Mouse (Mus musculus) left cerebral cortex, adult 18-20 months (tissue): ENCODE data around the gene Clec12b. TPM values are rescaled to one million over a fixed set of nuclear protein-coding genes. Genes with fewer than 3 reads are reported as not detected.
"Not testable (repeated sequence)": the region's sequence is repeated elsewhere in the genome, so short reads cannot be mapped to it uniquely, and the experiment has no call there.

Experiments used
- DNase-seq, 2 experiments: peaks; one replicate each; pipeline ENCODE4 v3.0.0; 2021 to 2022; ENCODE audit warnings: low spot score in 2 of 2, mixed read lengths in 1 of 2
- total RNA-seq, 2 experiments: library from RNA; stranded (reverse); gene quantifications; 2 replicates each; pipeline ENCODE4 v1.2.3; 2021

Clec12b gene
- total RNA-seq, 2 experiments from 2014 or later = not detected

GRCm38 (mm10) chr6:129374937-129375471 is 10.7 kb downstream of the Clec12b start:
- no peak for DNase-seq

DNA sequence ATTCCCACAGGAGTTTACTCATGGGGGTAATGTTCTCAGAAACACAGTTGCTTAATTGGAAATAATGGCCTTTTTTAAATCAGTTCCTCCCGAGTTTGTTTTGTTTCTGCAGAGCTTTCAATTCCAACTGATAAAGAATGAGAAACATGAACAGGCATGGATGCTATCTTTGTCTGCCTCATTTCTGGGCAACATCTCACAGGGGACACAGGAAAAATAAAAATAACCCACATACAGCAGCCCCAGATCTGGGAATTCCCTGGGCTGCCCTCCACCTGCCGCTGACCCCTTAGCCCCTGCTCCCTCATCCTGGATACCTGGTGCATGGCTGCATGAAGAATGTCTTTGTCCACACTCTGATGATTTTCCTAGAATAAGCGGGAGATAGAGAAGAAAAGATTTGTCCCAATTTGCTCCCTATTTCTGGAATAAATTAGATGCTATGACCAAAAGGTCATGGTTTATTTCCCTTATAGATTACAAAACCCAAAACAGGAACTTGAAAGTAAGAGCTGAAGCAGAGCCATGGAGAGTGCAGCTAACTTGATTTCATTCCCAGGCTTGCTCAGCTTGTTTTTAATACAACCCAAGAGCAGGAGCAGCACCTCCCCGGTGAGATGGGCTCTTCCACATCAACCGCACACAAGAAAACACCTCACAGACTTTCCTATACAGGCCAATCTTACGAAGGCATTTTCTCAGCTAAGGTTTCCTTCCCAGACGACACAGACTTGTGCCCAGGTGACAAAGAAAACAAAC is 16.1 kb downstream of the Clec12b start:
- no peak for DNase-seq

- peak; percentile 23 to 54 for DNase-seq
These were observed 19.7 kb downstream of the Clec12b start for GRCm38 (mm10) chr6:129365959-129366359.

DNA sequence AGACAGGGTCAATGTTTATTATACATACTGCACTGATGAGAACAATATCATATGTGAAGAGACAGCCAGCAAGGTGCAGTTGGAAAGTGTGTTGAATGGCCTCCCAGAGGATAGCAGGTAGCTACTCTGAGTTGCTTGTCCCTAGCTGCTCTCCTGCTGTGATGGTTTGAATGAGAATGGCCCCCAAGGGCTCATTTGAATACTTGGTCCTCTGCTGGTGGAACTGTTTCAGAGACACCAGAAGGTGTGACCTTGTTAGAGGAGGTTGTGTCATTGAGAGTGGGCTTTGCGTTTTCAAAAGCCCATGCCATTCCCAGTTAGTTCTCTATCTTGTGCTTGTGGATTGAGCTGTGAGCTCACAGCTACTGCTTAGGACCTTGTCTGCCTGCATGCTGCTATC is 21.7 kb downstream of the Clec12b start:
- DNase-seq = no peak

- DNase-seq = no peak
These were observed 26.2 kb downstream of the Clec12b start for GRCm38 (mm10) chr6:129359515-129359914.

DNA sequence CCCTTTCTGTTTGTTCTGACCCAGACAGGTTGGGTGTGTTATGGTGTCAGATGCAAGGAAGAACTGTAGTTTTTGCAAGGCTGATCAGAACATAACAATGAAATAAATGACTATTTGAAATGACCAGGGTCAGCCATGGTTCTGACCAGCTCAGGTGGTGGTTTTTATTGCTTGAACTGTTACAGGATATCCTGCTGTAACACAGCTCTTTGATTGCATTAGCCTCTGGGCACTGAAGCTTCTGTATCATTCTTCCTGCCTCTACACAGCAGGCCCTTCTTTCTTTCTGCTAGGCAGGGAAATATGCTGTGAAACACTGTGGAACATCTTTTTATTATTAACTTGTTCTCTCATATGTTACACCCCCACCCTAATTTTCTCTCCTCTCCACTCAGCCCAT is 29.2 kb downstream of the Clec12b start:
- DNase-seq = no peak

DNA sequence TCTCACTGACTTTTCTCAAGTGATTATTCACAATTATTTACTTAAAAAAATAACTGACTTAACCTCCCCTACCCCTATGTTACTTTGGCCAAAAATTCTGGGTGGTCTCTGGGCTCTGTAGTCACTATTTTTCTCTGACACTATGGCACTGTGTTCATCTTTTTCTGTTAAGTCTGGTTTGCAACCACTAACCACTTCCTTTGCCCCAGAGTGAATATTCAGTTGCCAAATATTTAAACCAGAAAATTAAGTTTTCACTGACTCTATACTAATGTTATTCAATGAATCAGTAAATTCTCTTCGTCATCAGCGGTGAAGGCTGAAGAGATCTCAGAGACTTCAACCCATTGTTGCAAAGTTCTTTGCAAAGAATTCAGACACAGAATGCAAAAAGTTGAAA is 29.9 kb downstream of the Clec12b start:
- no peak for DNase-seq

GRCm38 (mm10) chr6:129351091-129351490 is 34.6 kb downstream of the Clec12b start:
- DNase-seq = no peak

DNA sequence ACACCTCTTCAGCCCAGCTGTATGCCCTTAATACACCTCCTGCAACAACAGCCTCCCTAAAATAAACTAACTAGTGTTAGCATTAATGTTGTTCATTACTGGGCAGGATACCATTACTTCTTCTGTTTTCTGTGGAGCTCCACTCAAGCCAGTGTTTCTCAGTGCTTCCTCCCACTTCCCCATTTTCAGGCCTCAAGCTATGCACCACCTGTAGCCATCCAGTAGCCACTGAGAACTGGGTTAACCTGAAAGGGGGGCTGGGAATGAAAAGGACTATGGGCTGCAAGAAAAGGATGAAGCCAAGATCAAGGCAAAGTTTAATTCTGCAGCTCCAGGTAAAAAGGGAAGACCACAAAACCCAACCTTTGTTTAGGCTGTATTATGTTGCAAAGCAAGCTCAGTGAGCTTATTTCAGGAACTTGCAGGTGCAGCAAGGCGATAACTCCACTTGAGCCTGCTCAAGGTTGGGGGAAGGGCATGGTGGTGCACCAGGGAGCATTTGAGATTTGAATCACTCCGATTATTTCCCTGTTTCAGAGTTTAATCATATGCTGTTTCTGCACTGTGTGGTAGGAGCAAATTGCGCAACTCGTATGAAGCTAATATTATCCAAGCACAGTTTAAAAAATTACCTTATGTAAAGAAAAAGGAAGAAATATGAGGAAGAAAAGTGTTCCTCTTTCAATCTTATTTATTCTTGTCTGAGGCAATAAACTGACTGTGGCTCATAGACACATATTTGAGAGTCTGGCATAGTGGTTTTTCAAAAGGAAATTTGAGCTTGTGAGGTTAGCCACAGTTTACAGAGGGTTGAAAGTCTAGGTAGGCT is 35.9 kb downstream of the Clec12b start:
- no peak for DNase-seq

DNA sequence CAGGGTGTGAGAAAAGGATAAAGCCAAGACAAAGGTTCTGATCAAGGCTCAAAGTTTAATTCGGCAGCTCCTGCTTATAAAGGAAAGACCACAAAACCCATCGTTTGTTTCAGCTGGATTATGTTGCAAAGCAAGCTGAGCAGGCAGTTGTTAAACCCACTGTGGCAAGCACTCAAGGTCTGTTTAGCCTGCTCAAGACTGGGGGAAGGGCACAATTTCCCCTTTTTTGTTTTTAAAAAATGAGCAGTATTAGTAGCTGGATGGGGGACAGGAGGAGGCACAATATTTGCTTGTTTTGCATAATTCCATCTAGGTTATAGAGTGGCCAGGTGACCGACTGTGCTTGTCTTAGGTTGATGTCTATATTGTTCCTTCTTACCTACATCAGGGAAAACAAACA is 41.3 kb downstream of the Clec12b start:
- DNase-seq = no peak

DNA sequence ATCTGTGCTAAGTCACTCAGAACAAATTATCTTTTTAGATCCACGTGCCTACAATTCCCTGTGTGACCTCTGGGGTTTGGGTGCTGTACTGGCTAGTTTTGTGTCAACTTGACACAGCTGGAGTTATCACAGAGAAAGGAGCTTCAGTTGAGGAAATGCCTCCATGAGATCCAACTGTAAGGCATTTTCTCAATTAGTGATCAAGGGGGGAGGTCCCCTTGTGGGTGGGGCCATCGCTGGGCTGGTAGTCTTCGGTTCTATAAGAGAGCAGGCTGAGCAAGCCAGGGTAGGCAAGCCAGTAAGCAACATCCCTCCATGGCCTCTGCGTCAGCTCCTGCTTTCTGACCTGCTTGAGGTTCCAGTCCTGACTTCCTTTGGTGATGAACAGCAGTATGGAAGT is 43.3 kb downstream of the Clec12b start, which contains the start of gene Clec12a:
Gene Clec12a, plus strand, starts transcription at position 301 of the 400 bp plus-strand sequence.
- not testable (repeated sequence) for DNase-seq

DNA sequence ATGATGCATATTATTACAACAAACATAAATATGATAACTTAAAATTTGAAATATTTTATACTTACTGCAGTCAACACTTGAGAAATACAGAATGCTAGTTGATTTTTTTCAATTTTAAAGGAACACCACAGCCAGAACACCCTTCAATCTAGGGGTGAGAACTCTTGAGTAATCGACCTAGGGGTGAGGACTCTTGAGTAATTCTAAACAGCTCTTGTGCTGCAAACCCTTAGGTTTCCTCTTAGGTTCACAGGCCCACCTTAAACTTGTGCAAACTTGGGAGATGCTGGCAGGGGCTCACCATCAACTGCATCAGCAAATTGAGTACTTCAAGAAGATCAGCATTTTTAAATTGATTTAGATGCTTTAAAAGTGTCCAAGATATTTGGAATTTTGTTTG is 47.9 kb downstream of the Clec12b start:
- no peak for DNase-seq

DNA sequence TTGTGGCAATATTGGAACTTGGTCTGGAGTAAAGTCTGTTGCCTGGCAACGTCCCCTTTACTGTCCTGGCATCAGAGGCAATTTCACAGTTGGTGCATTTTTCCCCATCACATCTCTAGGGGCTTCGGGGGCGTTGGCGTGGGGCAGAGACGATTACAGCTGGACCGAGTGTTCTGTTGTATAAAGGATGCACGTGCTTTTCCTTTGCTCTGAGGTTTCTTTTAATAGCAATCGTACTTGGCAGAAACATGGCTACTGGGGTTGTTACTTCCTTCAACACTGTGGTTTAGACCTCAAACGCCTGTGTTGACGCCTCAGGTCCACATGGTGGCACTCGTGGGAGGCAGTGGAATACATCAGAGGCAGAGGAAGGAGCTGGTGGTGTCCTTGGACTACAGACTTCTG is 52.0 kb downstream of the Clec12b start:
- peak; percentile 19 to 31 for DNase-seq

GRCm38 (mm10) chr6:129331610-129332009 is 54.1 kb downstream of the Clec12b start, which contains the start of gene 4922502D21Rik:
TSS of gene 4922502D21Rik (minus strand) at chr6:129331796.
- DNase-seq = no peak

DNA sequence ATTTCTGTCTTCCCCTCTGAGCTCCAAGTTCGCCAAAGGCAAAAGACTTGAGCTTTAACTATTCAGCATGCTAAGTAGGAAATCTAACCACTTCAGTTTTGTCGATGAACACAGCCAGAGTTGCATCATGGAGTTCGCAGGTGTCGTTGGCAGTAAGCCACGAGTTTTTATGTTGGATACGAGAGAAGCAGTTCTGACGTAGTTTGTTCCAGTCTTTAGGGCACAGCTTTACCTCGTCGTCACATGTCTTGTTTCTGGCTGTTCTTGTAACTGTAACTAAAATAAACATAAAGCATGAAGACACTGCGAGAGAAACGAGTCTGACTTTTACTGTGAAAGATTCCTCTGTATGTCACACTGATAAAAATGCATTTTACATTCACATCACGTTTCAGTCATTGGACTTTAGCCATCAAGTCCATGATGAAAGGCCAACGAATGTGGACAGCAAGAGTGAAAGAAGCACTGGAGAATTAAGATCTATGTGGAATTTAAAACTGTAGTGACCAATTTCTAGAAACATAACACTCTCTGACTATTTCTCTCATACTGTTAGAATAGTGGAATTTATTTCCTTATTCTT is 59.0 kb downstream of the Clec12b start:
- no peak for DNase-seq

- DNase-seq = no peak
These were observed 59.7 kb downstream of the Clec12b start for GRCm38 (mm10) chr6:129326016-129326415.

Other genes starting within 250 kb of the Clec12b start
- gene Clec2d, start 205.3 kb downstream of the Clec12b start, total RNA-seq = 1 to 10 TPM; 6.2 to 8.1 TPM
- gene Cd69, start 110.4 kb downstream of the Clec12b start, total RNA-seq = not detected
- not detected for gene 4922502D21Rik, start 54.1 kb downstream of the Clec12b start, total RNA-seq
- under 1 TPM; 0.23 to 0.28 TPM for gene Clec12a, start 43.2 kb downstream of the Clec12b start, total RNA-seq
- under 1 TPM in 1 of 2 experiments, not detected in 1; 0.72 TPM for gene Clec1b, start 11.4 kb upstream of the Clec12b start, total RNA-seq
- gene Clec9a, start 23.0 kb upstream of the Clec12b start, total RNA-seq = not detected
- gene Clec1a, start 66.1 kb upstream of the Clec12b start, total RNA-seq = 1 to 10 TPM; 1.0 to 1.2 TPM
- not detected for gene Olr1, start 121.3 kb upstream of the Clec12b start, total RNA-seq
- gene Tmem52b, start 126.7 kb upstream of the Clec12b start, total RNA-seq = not detected
- 100 to 1,000 TPM; 814 to 828 TPM for gene Gabarapl1, start 147.3 kb upstream of the Clec12b start, total RNA-seq
- not detected for gene Klre1, start 192.0 kb upstream of the Clec12b start, total RNA-seq
- gene Klrd1, start 205.9 kb upstream of the Clec12b start, total RNA-seq = not detected
- not detected for gene Klrk1, start 238.0 kb upstream of the Clec12b start, total RNA-seq